Mouse (Mus musculus): ENCODE results near the gene Tspan7.

- no peak for TF ChIP-seq CTCF (IDR thresholded peaks at IDR 0.05; ENCODE audit: borderline replicate concordance, insufficient read depth, low read depth, low read length)
- TF ChIP-seq POLR2A (IDR thresholded peaks at IDR 0.05; ENCODE audit: borderline replicate concordance, insufficient read depth, low read length), result no peak
These were observed 54.7 kb downstream of the Tspan7 start for GRCm38 (mm10) chrX:10539482-10540166.
